Mouse (Mus musculus) CH12.LX (cell line): ENCODE data around the gene Msh5. TPM values are rescaled to one million over a fixed set of nuclear protein-coding genes. Genes with fewer than 3 reads are reported as not detected.

Source experiments
- DNase-seq: peaks from one replicate; pipeline ENCODE4 v3.0.0-alpha.2; 2013; ENCODE audit errors: extremely low read depth
- H3K27ac ChIP-seq: 2 replicates; pipeline ENCODE4 v1.5.1; 2012; ENCODE audit warnings: low read depth, mild to moderate bottlenecking, control low read depth, moderate library complexity; ENCODE audit not compliant: insufficient read depth
- H3K27me3 ChIP-seq: replicated peaks from 2 replicates; pipeline ENCODE3; 2012; ENCODE audit warnings: inconsistent platforms
- H3K36me3 ChIP-seq, 2 experiments: replicated peaks in 1 of 2; 2 replicates each; pipeline versions ENCODE3 to v1.6.1; 2012; ENCODE audit warnings: inconsistent platforms in 1 of 2, low read length in 1 of 2, mild to moderate bottlenecking in 1 of 2, mixed read lengths in 1 of 2, moderate library complexity in 1 of 2; ENCODE audit not compliant: control insufficient read depth in 1 of 2, insufficient read depth in 1 of 2
- H3K4me1 ChIP-seq, 2 experiments: 2 replicates each; pipeline ENCODE4 v1.6.1; 2012; ENCODE audit warnings: inconsistent platforms in 1 of 2, moderate library complexity in 1 of 2; ENCODE audit not compliant: insufficient read depth in 2 of 2, control insufficient read depth in 1 of 2
- H3K4me2 ChIP-seq: 2 replicates; pipeline ENCODE4 v1.6.1; 2012; ENCODE audit warnings: low read depth, mild to moderate bottlenecking, control low read depth; ENCODE audit not compliant: poor library complexity, insufficient read depth, severe bottlenecking
- H3K4me3 ChIP-seq, 3 experiments: fragments of 150-350 bp in 1 of 3; sonication (generic) in 1 of 3; replicated peaks in 1 of 3; 2 replicates each; pipeline versions ENCODE3 to v1.5.1; 2011 to 2012; ENCODE audit warnings: low read depth in 2 of 3, low read length in 2 of 3, mild to moderate bottlenecking in 2 of 3, moderate library complexity in 2 of 3, control low read depth in 1 of 3, improper control_type of control experiment in 1 of 3, inconsistent platforms in 1 of 3, mixed read lengths in 1 of 3; ENCODE audit not compliant: poor library complexity in 1 of 3
- H3K79me2 ChIP-seq: replicated peaks from 2 replicates; pipeline ENCODE4 v1.6.1; 2012; ENCODE audit warnings: mild to moderate bottlenecking, moderate library complexity; ENCODE audit not compliant: control insufficient read depth, poor library complexity, insufficient read depth, severe bottlenecking; ENCODE audit errors: extremely low read depth
- H3K9ac ChIP-seq: 2 replicates; pipeline ENCODE4 v1.6.1; 2012; ENCODE audit warnings: low read depth, mild to moderate bottlenecking, control low read depth, moderate library complexity; ENCODE audit not compliant: insufficient read depth
- H3K9me3 ChIP-seq: replicated peaks from 2 replicates; pipeline ENCODE3; 2012; ENCODE audit warnings: low read length, inconsistent platforms, mixed read lengths
- CTCF ChIP-seq, 2 experiments: IDR thresholded peaks in 1 of 2; conservative IDR thresholded peaks in 1 of 2; 2 replicates each; pipeline ENCODE4 v1.5.1; 2011 to 2012; ENCODE audit warnings: low read depth in 2 of 2, low read length in 2 of 2, improper control_type of control experiment in 1 of 2, inconsistent platforms in 1 of 2, mild to moderate bottlenecking in 1 of 2, moderate library complexity in 1 of 2
- ELF1 ChIP-seq: IDR thresholded peaks from 2 replicates; pipeline ENCODE4 v1.6.1; 2014; ENCODE audit warnings: low read depth, mild to moderate bottlenecking, inconsistent platforms, low read length, improper control_type of control experiment
- ETS1 ChIP-seq: conservative IDR thresholded peaks from 2 replicates; pipeline ENCODE4 v1.6.1; 2012; ENCODE audit warnings: low read depth, mild to moderate bottlenecking, inconsistent platforms, low read length, improper control_type of control experiment, moderate library complexity
- HCFC1 ChIP-seq: IDR thresholded peaks from 2 replicates; pipeline ENCODE4 v1.6.1; 2012; ENCODE audit warnings: low read depth, mild to moderate bottlenecking, inconsistent platforms, low read length, improper control_type of control experiment
- JUND ChIP-seq: conservative IDR thresholded peaks from 2 replicates; pipeline ENCODE4 v1.6.1; 2011; ENCODE audit warnings: low read depth, low read length, improper control_type of control experiment
- MAFK ChIP-seq: IDR thresholded peaks from 2 replicates; pipeline ENCODE4 v1.6.1; 2011; ENCODE audit warnings: low read length, improper control_type of control experiment; ENCODE audit not compliant: insufficient replicate concordance
- MEF2A ChIP-seq: IDR thresholded peaks from 2 replicates; pipeline ENCODE4 v1.6.1; 2014; ENCODE audit warnings: low read depth, mild to moderate bottlenecking, inconsistent platforms, low read length, improper control_type of control experiment, borderline replicate concordance
- POLR2A ChIP-seq: IDR thresholded peaks from 2 replicates; pipeline ENCODE4 v1.6.1; 2011; ENCODE audit warnings: low read depth, mild to moderate bottlenecking, improper control_type of control experiment, low read length
- RCOR1 ChIP-seq: conservative IDR thresholded peaks from 2 replicates; pipeline ENCODE4 v1.6.1; 2012; ENCODE audit warnings: low read depth, mild to moderate bottlenecking, inconsistent platforms, low read length, improper control_type of control experiment
- SIN3A ChIP-seq: IDR thresholded peaks from 2 replicates; pipeline ENCODE4 v1.6.1; 2012; ENCODE audit warnings: low read length, improper control_type of control experiment, inconsistent platforms
- UBTF ChIP-seq: IDR thresholded peaks from 2 replicates; pipeline ENCODE4 v1.6.1; 2012; ENCODE audit warnings: low read depth, mild to moderate bottlenecking, inconsistent platforms, low read length, improper control_type of control experiment, moderate library complexity
- USF1 ChIP-seq: IDR thresholded peaks from 2 replicates; pipeline ENCODE4 v1.6.1; 2014; ENCODE audit warnings: low read depth, mild to moderate bottlenecking, inconsistent platforms, low read length, improper control_type of control experiment
- ZC3H11A ChIP-seq: IDR thresholded peaks from 2 replicates; pipeline ENCODE4 v1.6.1; 2012; ENCODE audit warnings: low read depth, mild to moderate bottlenecking, inconsistent platforms, low read length, improper control_type of control experiment
- ZMIZ1 ChIP-seq: IDR thresholded peaks from 2 replicates; pipeline ENCODE4 v1.6.1; 2012; ENCODE audit warnings: low read depth, mild to moderate bottlenecking, inconsistent platforms, low read length, improper control_type of control experiment
- dilution Hi-C: fragments of 300-500 bp; cut with MboI; formaldehyde crosslinking; loops from 2 replicates; pipeline ENCODE4 v1.14.3; 2020; ENCODE audit warnings: low sequenced_read_pairs; ENCODE audit not compliant: extremely low pct_unique_long_range_greater_than_20kb, extremely low pct_ligation_motif_present
- in situ Hi-C: fragments of 300-500 bp; cut with MboI; formaldehyde crosslinking; loops from 3 replicates; pipeline ENCODE4 v1.14.3; 2019; ENCODE audit warnings: low sequenced_read_pairs, low pct_ligation_motif_present, low pct_unique_long_range_greater_than_20kb, mixed read lengths
- polyA plus RNA-seq: library from polyadenylated mRNA; unstranded; fragments of >175 nt; gene quantifications from 2 replicates; pipeline ENCODE4 v1.2.1, GENCODE M21; 2012; ENCODE audit warnings: low read depth; ENCODE audit not compliant: insufficient read length
- total RNA-seq, 2 experiments: library from RNA; depleted of rRNA; stranded (reverse); fragments of 300-350 nt in 1 of 2; fragments of >200 nt in 1 of 2; gene quantifications; 2 replicates each; pipeline ENCODE4 v1.2.3; 2012 to 2014

The Msh5 gene
- total and polyA plus RNA-seq, 3 experiments = 6.1 to 13.1 (median 10.6) TPM

- no peak within 1 kb of the TSS for H3K4me2 ChIP-seq
- no peak for DNase-seq
- no peak within 1 kb of the TSS for H3K9ac ChIP-seq
- peaks cover 52 to 84% of the 10 kb centered on the region in 2 experiments for H3K36me3 ChIP-seq
- TF ChIP-seq ZC3H11A (no peak), SIN3A (no peak)
- TF ChIP-seq, all 38 proteins: peak for 0
- in situ Hi-C loops (loop anchor here (10.0 kb wide), 1 partner anchor 218 kb away; the partner anchor contains the start of genes Atp6v1g2 and Nfkbil1), dilution Hi-C loops (no loop called here)
- Histone ChIP-seq H3K27ac (no peak within 1 kb of the TSS), H3K79me2 (no peaks in the 10 kb centered on the region), H3K4me3 (no peak within 1 kb of the TSS), H3K9me3 (no peaks in the 10 kb centered on the region), H3K4me1 (peaks cover 0 to 7% of the 10 kb centered on the region in 2 experiments; a peak in 2 of 4 replicates), H3K27me3 (no peaks in the 10 kb centered on the region)
Measured at GRCm38 (mm10) chr17:35016376-35016775, 30.2 kb downstream of the Msh5 start, which contains the start of gene Vwa7. TSS of gene Vwa7 (plus strand) at chr17:35016579.

- in situ Hi-C loops = loop anchor here (10.0 kb wide), 1 partner anchor 220 kb away; the partner anchor contains the start of genes Atp6v1g2 and Nfkbil1
- Histone ChIP-seq H3K79me2 (no peaks in the 10 kb centered on the region), H3K4me2 (no peak overlapping the region)
- no peak for DNase-seq
- TF ChIP-seq RCOR1 = no peak
- TF ChIP-seq, all 38 proteins: peak for 0
- dilution Hi-C loops = no loop called here
- Histone ChIP-seq H3K4me3 (no peak overlapping the region), H3K9ac (no peak overlapping the region), H3K9me3 (no peaks in the 10 kb centered on the region), H3K36me3 (peaks cover 63 to 94% of the 10 kb centered on the region in 2 experiments), H3K27ac (no peak overlapping the region), H3K27me3 (no peaks in the 10 kb centered on the region), H3K4me1 (0 out of 4 replicates have a peak, but pooled peaks cover 0 to 2% of the 10 kb centered on the region in 2 experiments)
Measured at GRCm38 (mm10) chr17:35015296-35015695, 31.2 kb downstream of the Msh5 start.

GRCm38 (mm10) chr17:35013221-35013620, 33.3 kb downstream of the Msh5 start:
- Histone ChIP-seq H3K4me3 (no peak overlapping the region), H3K4me1 (peaks cover 0 to 17% of the 10 kb centered on the region in 2 experiments; a peak in 2 of 4 replicates), H3K27me3 (no peaks in the 10 kb centered on the region), H3K27ac (no peak overlapping the region), H3K9me3 (no peaks in the 10 kb centered on the region), H3K79me2 (peaks cover 3% of the 10 kb centered on the region; the same call in 1 of the 2 replicates), H3K4me2 (no peak overlapping the region), H3K9ac (no peak overlapping the region), H3K36me3 (peaks cover 81 to 99% of the 10 kb centered on the region in 2 experiments)
- in situ Hi-C loops = loop anchor here (10.0 kb wide), 1 partner anchor 222 kb away; the partner anchor contains the start of genes Atp6v1g2 and Nfkbil1
- DNase-seq = no peak
- dilution Hi-C loops = no loop called here
- no peak for TF ChIP-seq UBTF
- no peak for TF ChIP-seq MAFK
- no peak for TF ChIP-seq SIN3A
- no peak for TF ChIP-seq USF1
- TF ChIP-seq POLR2A = no peak
- TF ChIP-seq JUND = no peak
- no peak for TF ChIP-seq ELF1
- no peak for TF ChIP-seq CTCF (conservative IDR thresholded peaks at IDR 0.05 in 1 of 2, IDR thresholded peaks at IDR 0.05 in 1 of 2; ENCODE audit: low read depth in 2 of 2, low read length in 2 of 2)
- TF ChIP-seq ETS1 = no peak
- no peak for TF ChIP-seq ZMIZ1
- TF ChIP-seq ZC3H11A = no peak
- TF ChIP-seq HCFC1 = no peak
- TF ChIP-seq MEF2A = no peak
